Mouse (Mus musculus) adrenal gland, adult (tissue): ENCODE measurements at regions not wholly inside any gene's neighbourhood (a gene's known extent, or its start where the extent isn't known, plus 50 kb on each side); places are given as distances from the start of the nearest gene placed in this dataset.

ENCODE experiments used
- DNase-seq, 2 experiments: peaks; one replicate each; pipeline ENCODE4 v3.0.0; 2022 to 2023; ENCODE audit warnings: low spot score in 1 of 2; ENCODE audit not compliant: inconsistent age in 2 of 2

- DNase-seq, result no peak
These were observed 828.7 kb upstream of the Adgrl2 start for GRCm38 (mm10) chr3:149819081-149819480.

- peak in 1 of 2 experiments; percentile 24 for DNase-seq
These were observed 820.7 kb upstream of the Adgrl2 start for GRCm38 (mm10) chr3:149811036-149811435.

GRCm38 (mm10) chr3:149805345-149805744 lies 815.0 kb upstream of the Adgrl2 start:
- DNase-seq, result no peak

- no peak for DNase-seq
These were observed 805.8 kb upstream of the Adgrl2 start for GRCm38 (mm10) chr3:149796123-149796522.

GRCm38 (mm10) chr3:149791593-149791992 lies 801.2 kb upstream of the Adgrl2 start:
- DNase-seq, result no peak

GRCm38 (mm10) chr3:149786096-149786495 lies 795.7 kb upstream of the Adgrl2 start:
- no peak for DNase-seq

- DNase-seq, result no peak
These were observed 793.7 kb upstream of the Adgrl2 start for GRCm38 (mm10) chr3:149783903-149784608.

GRCm38 (mm10) chr3:149767847-149768421 lies 777.6 kb upstream of the Adgrl2 start:
- DNase-seq, result no peak

- no peak for DNase-seq
These were observed 770.9 kb upstream of the Adgrl2 start for GRCm38 (mm10) chr3:149761245-149761644.

- DNase-seq, result no peak
These were observed 767.7 kb upstream of the Adgrl2 start for GRCm38 (mm10) chr3:149757910-149758592.

- no peak for DNase-seq
These were observed 745.7 kb upstream of the Adgrl2 start for GRCm38 (mm10) chr3:149736069-149736468.

GRCm38 (mm10) chr3:149726212-149726611 lies 735.9 kb upstream of the Adgrl2 start:
- DNase-seq, result peak in 1 of 2 experiments; percentile 40

GRCm38 (mm10) chr3:149724879-149725278 lies 734.5 kb upstream of the Adgrl2 start:
- DNase-seq, result no peak

GRCm38 (mm10) chr3:149721832-149722231 lies 731.5 kb upstream of the Adgrl2 start:
- DNase-seq, result no peak

- DNase-seq, result no peak
These were observed 730.0 kb upstream of the Adgrl2 start for GRCm38 (mm10) chr3:149720306-149720705.

- DNase-seq, result no peak
These were observed 715.4 kb upstream of the Adgrl2 start for GRCm38 (mm10) chr3:149705724-149706123.

GRCm38 (mm10) chr3:149705322-149705721 lies 715.0 kb upstream of the Adgrl2 start:
- DNase-seq, result no peak

GRCm38 (mm10) chr3:149704478-149704877 lies 714.1 kb upstream of the Adgrl2 start:
- DNase-seq, result no peak

GRCm38 (mm10) chr3:149683561-149683960 lies 693.2 kb upstream of the Adgrl2 start:
- DNase-seq, result no peak

GRCm38 (mm10) chr3:149682246-149682645 lies 691.9 kb upstream of the Adgrl2 start:
- no peak for DNase-seq

- DNase-seq, result no peak
These were observed 683.6 kb upstream of the Adgrl2 start for GRCm38 (mm10) chr3:149673926-149674325.

GRCm38 (mm10) chr3:149664624-149665023 lies 674.3 kb upstream of the Adgrl2 start:
- DNase-seq, result no peak
